8 mouse cellular contexts compared by ENCODE assay signal in genomic region chr13:4662336-4663101, GRCm38 (mm10). TPM values are rescaled to one million over a fixed set of nuclear protein-coding genes. Genes with fewer than 3 reads are reported as not detected.
A peak's percentile ranks its signal among the peaks of the same experiment; 100 is the strongest.
DNase-seq lines count a peak whose midpoint lies in the region; ATAC-seq and TF ChIP-seq lines count a peak whose summit lies in the region.

No protein-coding gene starts in this region.

- no peaks in the 10 kb centered on the region for H3K4me1 ChIP-seq in MEL (ENCODE audit: control insufficient read depth in 1 of 2, insufficient read depth in 2 of 2, low read length in 2 of 2)
- no peaks in the 10 kb centered on the region for H3K4me1 ChIP-seq in midbrain, embryonic 12.5 days

- H3K79me2 ChIP-seq in MEL (ENCODE audit: control insufficient read depth, insufficient read depth, low read length, poor library complexity), result no peaks in the 10 kb centered on the region

- H3K4me3 ChIP-seq in MEL (ENCODE audit: control insufficient read depth in 1 of 2, insufficient read depth in 1 of 2, low read depth in 2 of 2, low read length in 2 of 2), result no peak overlapping the region
- no peak overlapping the region for H3K4me3 ChIP-seq in midbrain, embryonic 12.5 days

- intact Hi-C loops in gastrocnemius, postnatal 14 days (cut with DNase I; ENCODE audit: low total_unique reads), result loop anchor here (5.0 kb wide), 1 partner anchor 1810 kb away; no protein-coding TSS in a partner anchor
- intact Hi-C loops in heart, postnatal 10 days (cut with DNase I), result loop anchor here (5.0 to 10.0 kb wide), 3 partner anchors 652 to 1885 kb away; partner anchors contain the start of gene Pitrm1

- no peak for TF ChIP-seq EP300 in MEL (IDR thresholded peaks at IDR 0.05; ENCODE audit: low read depth in 1 of 2, low read length in 2 of 2)

- 58% methylated on average over 13 of the region's 13 CpGs for WGBS in midbrain, embryonic 12.5 days

- no peaks in the 10 kb centered on the region; a peak in 1 of 4 replicates for H3K27me3 ChIP-seq in MEL (ENCODE audit: control insufficient read depth in 1 of 2, insufficient read depth in 2 of 2, low read length in 2 of 2)
- no peaks in the 10 kb centered on the region for H3K27me3 ChIP-seq in midbrain, embryonic 12.5 days

- ATAC-seq in midbrain, embryonic 12.5 days (ENCODE audit: low FRiP score, low read depth), result peak; percentile 53; the same call in 1 of the 2 replicates

- H3K27ac ChIP-seq in MEL (ENCODE audit: control insufficient read depth, low read depth, low read length), result no peak overlapping the region
- no peak overlapping the region for H3K27ac ChIP-seq in midbrain, embryonic 12.5 days (replicated peaks)

- no peaks in the 10 kb centered on the region for H3K9me3 ChIP-seq in MEL (replicated peaks; ENCODE audit: insufficient read depth, low read length)
- no peaks in the 10 kb centered on the region for H3K9me3 ChIP-seq in midbrain, embryonic 12.5 days

- no peaks in the 10 kb centered on the region for H3K36me3 ChIP-seq in MEL (ENCODE audit: control insufficient read depth in 1 of 2, insufficient read depth in 2 of 2, low read length in 2 of 2)
- H3K36me3 ChIP-seq in midbrain, embryonic 12.5 days, result no peaks in the 10 kb centered on the region

- DNase-seq in gastrocnemius, postnatal 25 days, result peak; percentile 16
- DNase-seq in gastrocnemius, postnatal 14 days, result no peak
- DNase-seq in MEL (ENCODE audit: low read depth, low spot score), result peak; percentile 48
- DNase-seq in embryo, embryonic 10 days (ENCODE audit: low spot score), result peak; percentile 69
- peak; percentile 81 to 87 for DNase-seq in heart, postnatal 10 days
- DNase-seq in layer of hippocampus, adult 9-11 months, result peak; percentile 15
- DNase-seq in ovary, adult 18-20 months (ENCODE audit: low spot score), result no peak

- no peak overlapping the region for H3K9ac ChIP-seq in MEL (ENCODE audit: control insufficient read depth, low read depth, low read length, poor library complexity, severe bottlenecking)
- no peak overlapping the region for H3K9ac ChIP-seq in midbrain, embryonic 12.5 days (replicated peaks)

- no peak for TF ChIP-seq POLR2A in MEL (IDR thresholded peaks at IDR 0.05; ENCODE audit: control insufficient read depth in 1 of 2, insufficient read depth in 1 of 2, low read depth in 1 of 2, low read length in 2 of 2, poor library complexity in 1 of 2)

- peak; percentile 76 for TF ChIP-seq RAD21 in MEL (IDR thresholded peaks at IDR 0.05; ENCODE audit: low read depth, low read length)

- H3K4me2 ChIP-seq in midbrain, embryonic 12.5 days (replicated peaks), result no peak overlapping the region

- TF ChIP-seq CTCF in MEL (IDR thresholded peaks at IDR 0.05 in 2 of 3, conservative IDR thresholded peaks at IDR 0.05 in 1 of 3; ENCODE audit: control insufficient read depth in 1 of 3, insufficient read depth in 1 of 3, low read depth in 2 of 3, low read length in 3 of 3, poor library complexity in 1 of 3, severe bottlenecking in 1 of 3), result peak; percentile 2 to 64 (median 20); a peak in 3 of 6 replicates

TF ChIP-seq in MEL, 35 proteins besides CTCF, POLR2A, EP300 and RAD21:
- TF ChIP-seq HCFC1 (IDR thresholded peaks at IDR 0.05; ENCODE audit: low read depth, low read length) (no peak), NELFE (IDR thresholded peaks at IDR 0.05; ENCODE audit: low read depth, low read length) (no peak), ZC3H11A (IDR thresholded peaks at IDR 0.05; ENCODE audit: low read depth, low read length) (peak; percentile 49), SMC3 (IDR thresholded peaks at IDR 0.05; ENCODE audit: low read depth, low read length) (peak; percentile 55), JUND (IDR thresholded peaks at IDR 0.05; ENCODE audit: low read depth, low read length) (no peak), NRF1 (IDR thresholded peaks at IDR 0.05; ENCODE audit: insufficient read depth, low read depth, low read length, poor library complexity, severe bottlenecking) (no peak), TCF12 (IDR thresholded peaks at IDR 0.05; ENCODE audit: low read depth, low read length) (no peak), E2F4 (IDR thresholded peaks at IDR 0.05; ENCODE audit: borderline replicate concordance, low read depth, low read length) (no peak), MYB (IDR thresholded peaks at IDR 0.05; ENCODE audit: low read depth, low read length) (no peak), CHD1 (IDR thresholded peaks at IDR 0.05; ENCODE audit: low read depth, low read length) (no peak)
TF ChIP-seq in MEL: peak in this region for 2.

RNA-seq across cellular contexts. Expression of gene Akr1e1, which starts 53.5 kb away (rescaled TPM):
- 10 to 100 TPM; 13.9 to 14.2 TPM for total RNA-seq in gastrocnemius, postnatal 25 days (2021)
- total RNA-seq in gastrocnemius, postnatal 14 days (2021), result 10 to 100 TPM; 10.6 to 12.1 TPM
- total RNA-seq in MEL (2012; rRNA removed), result 13.8 and 14.4 TPM in 2 replicates
- polyA plus RNA-seq in MEL (2012; ENCODE audit: insufficient read depth in 1 of 2, insufficient read length in 2 of 2, low read depth in 1 of 2, low replicate concordance in 2 of 2, missing spikeins in 1 of 2), result 10 to 100 TPM in 1 of 2 experiments, not detected in 1; 16.2 TPM
- total RNA-seq in heart, postnatal 10 days (2021), result 10 to 100 TPM; 17.7 to 20.3 TPM
- 49.7 and 57.7 TPM in 2 replicates for polyA plus RNA-seq in midbrain, embryonic 12.5 days (2016; fragmentation: Nextera tagmentation; extraction: Ambion mirVana)

Comparison
In these comparisons a context has a peak if more than half of its experiments do, and no peak if none do; other contexts are left out.
1. DNase-seq: peak in gastrocnemius, postnatal 25 days (single experiment), MEL (single experiment), embryo, embryonic 10 days (single experiment), heart, postnatal 10 days (2 of 2) and layer of hippocampus, adult 9-11 months (single experiment); none in gastrocnemius, postnatal 14 days (single experiment) and ovary, adult 18-20 months (single experiment).